Comparison of ENCODE assay signal across 9 mouse cellular contexts in genomic region chr10:99168840-99169764, GRCm38 (mm10). TPM values are rescaled to one million over a fixed set of nuclear protein-coding genes. Genes with fewer than 3 reads are reported as not detected.
DNase-seq lines count a peak whose midpoint lies in the region; ATAC-seq and TF ChIP-seq lines count a peak whose summit lies in the region.
"Had no signal": no experiment of that assay in that cellular context is flagged by ENCODE, and none has a peak within 500 bp of the region (broad histone marks: within the 10 kb centered on the region; RNA-seq: fewer than 3 reads in every experiment).

No protein-coding gene starts in this region.

- WGBS in heart, embryonic 13.5 days, result 63% methylated on average over 11 of the region's 11 CpGs
- 60% methylated on average over 11 of the region's 11 CpGs for WGBS in liver, embryonic 13.5 days (ENCODE audit: insufficient replicate concordance)
- WGBS in stomach, postnatal 0 days, result 60% methylated on average over 11 of the region's 11 CpGs

- peak; percentile 28; the same call in 1 of the 2 replicates for TF ChIP-seq CTCF in brain, embryonic 14.5 days (IDR thresholded peaks at IDR 0.05; ENCODE audit: borderline replicate concordance, extremely low read depth, insufficient read depth, insufficient read length)
- TF ChIP-seq CTCF in stomach, postnatal 0 days (IDR thresholded peaks at IDR 0.05; ENCODE audit: low read depth), result peak; percentile 70

- H3K36me3 ChIP-seq in heart, embryonic 13.5 days, result no peaks in the 10 kb centered on the region
- no peaks in the 10 kb centered on the region for H3K36me3 ChIP-seq in liver, embryonic 13.5 days
- H3K36me3 ChIP-seq in stomach, postnatal 0 days (ENCODE audit: control insufficient read depth, insufficient read depth, low read length), result no peaks in the 10 kb centered on the region
- H3K36me3 ChIP-seq: limb, embryonic 13.5 days had no signal

- intact Hi-C loops in left cerebral cortex, postnatal 36 days (cut with DNase I), result loop anchor here (2.0 to 10.0 kb wide), 3 partner anchors 73 to 286 kb away; partner anchors contain the start of gene Dusp6

- peaks cover 51% of the 10 kb centered on the region for H3K4me1 ChIP-seq in heart, embryonic 13.5 days
- peaks cover 31% of the 10 kb centered on the region for H3K4me1 ChIP-seq in liver, embryonic 13.5 days (replicated peaks)
- H3K4me1 ChIP-seq in stomach, postnatal 0 days (replicated peaks; ENCODE audit: control insufficient read depth, insufficient read depth), result peaks cover 4% of the 10 kb centered on the region; the same call in 1 of the 2 replicates

- H3K27me3 ChIP-seq in heart, embryonic 13.5 days (replicated peaks), result no peaks in the 10 kb centered on the region
- H3K27me3 ChIP-seq in liver, embryonic 13.5 days, result no peaks in the 10 kb centered on the region
- no peaks in the 10 kb centered on the region for H3K27me3 ChIP-seq in stomach, postnatal 0 days (ENCODE audit: control insufficient read depth, insufficient read depth, low read length)
- H3K27me3 ChIP-seq: limb, embryonic 13.5 days had no signal

- TF ChIP-seq EP300 in stomach, postnatal 0 days (optimal IDR thresholded peaks at IDR 0.05), result no peak

- ATAC-seq in heart, embryonic 13.5 days (ENCODE audit: extremely low read depth, insufficient number of reproducible peaks, low FRiP score, low TSS enrichment), result no peak
- no peak for ATAC-seq in liver, embryonic 13.5 days (ENCODE audit: low read depth)
- 0 out of 2 replicates have a peak, but pooled peaks have one; percentile 13 for ATAC-seq in stomach, postnatal 0 days (ENCODE audit: low FRiP score, low TSS enrichment)
- no peak for ATAC-seq in monocyte, adult 5-6 weeks (replicated peaks; ENCODE audit: insufficient number of reproducible peaks, low FRiP score, low TSS enrichment, poor library complexity, severe bottlenecking)

- peak overlapping the region; percentile 53 for H3K27ac ChIP-seq in heart, embryonic 13.5 days (replicated peaks)
- peak overlapping the region; percentile 9; the same call in 1 of the 2 replicates for H3K27ac ChIP-seq in liver, embryonic 13.5 days
- peak overlapping the region; percentile 76 for H3K27ac ChIP-seq in stomach, postnatal 0 days (replicated peaks)
- H3K27ac ChIP-seq: limb, embryonic 13.5 days had no signal

- H3K4me2 ChIP-seq in heart, embryonic 13.5 days, result 0 out of 2 replicates have a peak overlapping the region, but pooled peaks have one; percentile 6
- H3K4me2 ChIP-seq in liver, embryonic 13.5 days, result no peak overlapping the region
- H3K4me2 ChIP-seq in stomach, postnatal 0 days (replicated peaks; ENCODE audit: low read depth), result 0 out of 2 replicates have a peak overlapping the region, but pooled peaks have one; percentile 2
- H3K4me2 ChIP-seq: limb, embryonic 13.5 days had no signal

- H3K4me3 ChIP-seq in heart, embryonic 13.5 days, result no peak overlapping the region
- H3K4me3 ChIP-seq in liver, embryonic 13.5 days (replicated peaks), result no peak overlapping the region
- no peak overlapping the region for H3K4me3 ChIP-seq in stomach, postnatal 0 days (ENCODE audit: low read depth, low read length)
- H3K4me3 ChIP-seq: limb, embryonic 13.5 days had no signal

- peak; percentile 12 to 30 for DNase-seq in left cerebral cortex, postnatal 36 days (ENCODE audit: low spot score in 2 of 2)
- DNase-seq in left cerebral cortex, adult 9 months (ENCODE audit: low spot score in 2 of 2), result no peak
- DNase-seq in brain, embryonic 14.5 days (ENCODE audit: low read depth), result peak; percentile 29
- no peak for DNase-seq in liver, embryonic 13.5 days
- peak; percentile 33 for DNase-seq in stomach, postnatal 0 days (ENCODE audit: low spot score)
- DNase-seq in retina, postnatal 1 day, result no peak

- H3K9ac ChIP-seq in heart, embryonic 13.5 days, result no peak overlapping the region
- H3K9ac ChIP-seq in liver, embryonic 13.5 days, result no peak overlapping the region
- H3K9ac ChIP-seq in stomach, postnatal 0 days (ENCODE audit: low read length), result no peak overlapping the region
- H3K9ac ChIP-seq: limb, embryonic 13.5 days had no signal

- no peak for TF ChIP-seq POLR2A in brain, embryonic 14.5 days (IDR thresholded peaks at IDR 0.05; ENCODE audit: borderline replicate concordance, extremely low read depth, insufficient read depth, insufficient read length, poor library complexity, severe bottlenecking)

- H3K9me3 ChIP-seq in heart, embryonic 13.5 days, result no peaks in the 10 kb centered on the region
- H3K9me3 ChIP-seq in liver, embryonic 13.5 days (replicated peaks), result no peaks in the 10 kb centered on the region
- no peaks in the 10 kb centered on the region for H3K9me3 ChIP-seq in stomach, postnatal 0 days (ENCODE audit: control insufficient read depth, low read length)
- H3K9me3 ChIP-seq: limb, embryonic 13.5 days had no signal

RNA-seq across cellular contexts. Expression of gene Phxr2, which starts 43.0 kb away (rescaled TPM):
- total RNA-seq in left cerebral cortex, postnatal 36 days (2021), result not detected
- polyA plus RNA-seq in brain, embryonic 14.5 days (2012; rRNA removed), result not detected in 2 replicates
- polyA plus RNA-seq in heart, embryonic 13.5 days (2015; fragmentation: Nextera tagmentation; extraction: Ambion mirVana), result not detected in 2 replicates
- not detected in 2 replicates for polyA plus RNA-seq in liver, embryonic 13.5 days (2015; fragmentation: Nextera tagmentation; extraction: Ambion mirVana)
- polyA plus RNA-seq in stomach, postnatal 0 days (2015; fragmentation: Nextera tagmentation; extraction: Ambion mirVana), result not detected in 2 replicates
- total RNA-seq in monocyte, adult 5-6 weeks (2017), result not detected in 3 replicates
- polyA plus RNA-seq: limb, embryonic 13.5 days had no signal

Comparison
In these comparisons a context has a peak if more than half of its experiments do, and no peak if none do; other contexts are left out.
1. DNase-seq: peak in left cerebral cortex, postnatal 36 days (2 of 2), brain, embryonic 14.5 days (single experiment) and stomach, postnatal 0 days (single experiment); none in left cerebral cortex, adult 9 months (0 of 2), liver, embryonic 13.5 days (single experiment) and retina, postnatal 1 day (single experiment).
2. H3K27ac ChIP-seq: peak in every context shown above with its lines; median percentile 76 in stomach, postnatal 0 days; 53 in heart, embryonic 13.5 days; 9 in liver, embryonic 13.5 days.